27 mouse cellular contexts compared by ENCODE assay signal in the genomic region with DNA sequence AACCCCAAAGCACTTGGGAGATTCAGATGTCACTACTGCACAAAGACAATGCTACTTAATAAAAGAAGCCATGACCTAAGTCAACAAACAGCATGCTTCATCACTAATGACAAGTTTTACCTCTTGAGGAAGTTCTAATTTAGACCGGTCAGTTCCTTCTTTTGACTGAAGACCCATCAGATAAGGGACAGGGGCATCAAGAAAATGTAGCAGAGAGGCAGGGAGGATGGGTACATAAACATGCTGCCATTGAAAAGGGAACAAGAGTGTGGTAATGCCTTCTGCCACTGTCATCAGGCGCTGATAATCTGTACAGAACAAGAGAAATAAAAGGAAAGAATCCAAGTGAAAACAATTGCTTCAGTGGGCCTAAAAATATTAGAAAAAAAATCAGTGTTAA.
"Had no signal": no experiment of that assay in that cellular context is flagged by ENCODE, and none has a peak within 500 bp of the region (broad histone marks: within the 10 kb centered on the region; RNA-seq: fewer than 3 reads in every experiment).

No protein-coding gene starts in this region.

- ATAC-seq: hindbrain, embryonic 16.5 days; inflammation-experienced regulatory T-cells, adult 6 months; intestine, embryonic 15.5 days; intestine, postnatal 0 days; liver, embryonic 12.5 days had no signal

- H3K27ac ChIP-seq: gastrocnemius, adult 2 months; heart, adult 2 months; hindbrain, embryonic 10.5 days; hindbrain, embryonic 12.5 days; hindbrain, embryonic 14.5 days; intestine, embryonic 15.5 days; layer of hippocampus, adult 2 months; left cerebral cortex, adult 2 months; limb, embryonic 13.5 days; limb, embryonic 15.5 days; liver, embryonic 12.5 days; liver, embryonic 14.5 days had no signal

- H3K9me3 ChIP-seq: heart, embryonic 12.5 days; hindbrain, embryonic 10.5 days; hindbrain, embryonic 12.5 days; intestine, embryonic 15.5 days; limb, embryonic 13.5 days; limb, embryonic 15.5 days; liver, embryonic 12.5 days had no signal

- H3K4me3 ChIP-seq: gastrocnemius, adult 2 months; heart, adult 2 months; heart, embryonic 12.5 days; hindbrain, embryonic 10.5 days; hindbrain, embryonic 12.5 days; intestine, embryonic 15.5 days; layer of hippocampus, adult 2 months; left cerebral cortex, adult 2 months; limb, embryonic 13.5 days; limb, embryonic 15.5 days; liver, embryonic 12.5 days had no signal

- H3K36me3 ChIP-seq: heart, embryonic 12.5 days; hindbrain, embryonic 12.5 days; intestine, embryonic 15.5 days; limb, embryonic 15.5 days; liver, embryonic 12.5 days had no signal

- DNase-seq: gastrocnemius, adult 2 months; gastrocnemius, postnatal 10 days; gastrocnemius, postnatal 25 days; heart, adult 11 months; heart, adult 2 months; heart, postnatal 10 days; heart, postnatal 4 days; kidney, adult 18-20 months; kidney, adult 8-10 months; kidney, postnatal 10 days; kidney, postnatal 25 days; kidney, postnatal 4 days; left cerebral cortex, postnatal 4 days had no signal

- H3K27me3 ChIP-seq: heart, embryonic 12.5 days; hindbrain, embryonic 12.5 days; intestine, embryonic 15.5 days; limb, embryonic 13.5 days; limb, embryonic 15.5 days; liver, embryonic 12.5 days had no signal

- H3K4me1 ChIP-seq: heart, embryonic 12.5 days; hindbrain, embryonic 10.5 days; hindbrain, embryonic 12.5 days; limb, embryonic 13.5 days; limb, embryonic 15.5 days; liver, embryonic 12.5 days had no signal
